Mouse (Mus musculus) ES-E14 (cell line): ENCODE measurements at regions not wholly inside any gene's neighbourhood (a gene's known extent, or its start where the extent isn't known, plus 50 kb on each side); places are given as distances from the start of the nearest gene placed in this dataset.

ENCODE experiments used
- HCFC1 ChIP-seq: IDR thresholded peaks from 2 replicates; pipeline ENCODE4 v1.6.1; 2012; ENCODE audit warnings: low read length, inconsistent platforms, borderline replicate concordance; ENCODE audit not compliant: insufficient read depth
- ZC3H11A ChIP-seq: IDR thresholded peaks from 2 replicates; pipeline ENCODE4 v1.6.1; 2012; ENCODE audit warnings: low read depth, mild to moderate bottlenecking, inconsistent platforms, low read length, borderline replicate concordance
- ZNF384 ChIP-seq: IDR thresholded peaks from 2 replicates; pipeline ENCODE4 v1.6.1; 2012; ENCODE audit warnings: low read depth, low read length, inconsistent platforms

DNA sequence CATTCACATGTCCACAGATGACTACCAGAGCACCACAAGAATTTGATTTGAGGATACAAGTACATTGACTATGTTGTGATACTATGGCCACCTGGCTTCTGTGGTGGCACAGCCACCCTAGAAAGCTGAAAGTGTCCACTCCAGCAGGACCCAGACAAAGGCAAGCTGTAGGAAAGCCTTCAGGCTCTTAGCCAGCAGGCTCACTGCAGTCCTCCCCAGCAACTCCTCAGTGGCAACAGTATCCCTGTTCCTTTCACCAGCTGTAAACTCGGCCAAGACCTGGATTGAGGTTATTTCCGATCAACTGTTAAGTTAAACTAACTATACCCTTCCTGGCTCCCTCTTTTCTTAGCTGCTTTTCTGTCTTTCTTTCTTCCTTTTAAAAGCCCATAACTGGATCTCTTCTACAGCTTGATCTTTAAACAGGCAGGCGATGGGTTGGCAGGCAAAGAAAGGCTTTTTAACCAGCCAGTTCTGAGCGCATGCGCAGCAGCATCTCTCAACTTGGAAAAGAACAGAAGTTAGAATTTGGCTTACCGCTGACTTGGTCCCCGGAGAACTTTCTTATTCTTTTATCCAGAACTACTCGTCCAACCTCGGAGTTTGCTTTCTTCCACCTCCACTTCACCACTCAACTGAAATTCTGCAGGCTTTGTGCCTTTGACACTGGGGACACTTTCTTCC, 202.5 kb upstream of the Nt5e start:
- TF ChIP-seq HCFC1 (no peak), ZNF384 (no peak), ZC3H11A (no peak)
